Mouse (Mus musculus): ENCODE results near the gene Lypd6.

DNA sequence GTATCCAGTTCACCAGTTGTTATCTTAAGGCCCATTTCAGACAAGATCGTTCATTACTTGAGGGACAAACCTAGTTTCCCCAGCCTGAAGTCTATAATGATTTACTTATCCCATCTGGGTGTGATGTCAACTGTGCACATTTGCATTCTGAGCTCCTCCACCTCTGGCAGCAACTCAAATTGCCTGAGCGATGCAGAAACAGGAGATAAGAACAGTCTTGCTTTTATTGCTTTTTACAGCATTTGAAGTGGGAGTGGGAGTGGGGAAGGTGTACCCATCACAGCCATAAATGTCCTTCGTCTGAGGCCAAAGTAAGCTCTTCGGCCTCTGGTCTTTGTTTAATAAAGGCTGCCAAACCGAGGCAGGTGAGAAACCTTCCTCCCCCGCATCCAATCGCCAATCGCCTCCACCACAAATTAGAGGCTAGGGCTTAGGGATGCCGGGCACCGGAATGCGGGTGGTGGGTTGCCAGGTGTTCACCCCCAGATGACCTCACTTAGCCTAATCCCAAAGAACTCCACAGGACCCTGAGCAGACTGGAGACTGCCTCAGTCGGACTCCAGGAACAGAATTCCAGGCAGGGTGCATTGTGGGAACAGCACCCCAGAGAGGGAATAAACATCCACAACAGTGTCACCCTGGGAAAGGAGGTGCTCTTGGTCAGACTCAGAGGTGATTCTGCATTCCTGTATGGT lies 120.6 kb downstream of the Lypd6 start:
- peak; percentile 31; the same call in 1 of the 2 replicates for TF ChIP-seq EP300 (IDR thresholded peaks at IDR 0.05; ENCODE audit: insufficient read depth, low read depth, low read length)
- no peak for TF ChIP-seq CTCF (IDR thresholded peaks at IDR 0.05; ENCODE audit: low read depth, low read length)
